Comparison of ENCODE assay signal across 8 mouse cellular contexts in the genomic region with DNA sequence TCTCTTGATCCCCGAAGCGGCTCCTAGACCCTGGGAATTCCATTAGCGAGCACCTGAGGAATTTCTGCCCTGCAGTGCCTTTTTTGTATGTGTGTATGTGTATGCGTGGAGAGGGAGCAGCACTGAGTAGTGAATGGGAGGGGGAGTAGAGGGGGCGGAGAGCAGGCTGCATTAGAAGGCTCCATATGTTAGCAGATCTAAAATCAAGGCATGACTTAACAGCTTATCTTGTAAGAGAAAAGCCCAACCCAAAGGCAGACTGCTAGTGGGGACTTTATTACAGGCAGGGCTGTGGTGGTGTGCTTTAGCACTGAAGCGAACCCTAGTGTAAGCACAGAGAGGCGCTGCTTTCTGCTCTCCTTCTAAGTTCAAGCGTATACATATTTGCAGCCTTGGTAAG. TPM values are rescaled to one million over a fixed set of nuclear protein-coding genes. Genes with fewer than 3 reads are reported as not detected.
A peak's percentile ranks its signal among the peaks of the same experiment; 100 is the strongest.
DNase-seq lines count a peak whose midpoint lies in the region; ATAC-seq lines count a peak whose summit lies in the region.

No protein-coding gene starts in this region.

- no peak overlapping the region for H3K9ac ChIP-seq in embryonic facial prominence, embryonic 11.5 days (replicated peaks; ENCODE audit: low read length)
- H3K9ac ChIP-seq in limb, embryonic 15.5 days = peak overlapping the region; percentile 51

- no peaks in the 10 kb centered on the region for H3K27me3 ChIP-seq in embryonic facial prominence, embryonic 11.5 days (ENCODE audit: control insufficient read depth, insufficient read depth, low read length)
- H3K27me3 ChIP-seq in limb, embryonic 15.5 days = no peaks in the 10 kb centered on the region

- H3K36me3 ChIP-seq in embryonic facial prominence, embryonic 11.5 days (replicated peaks; ENCODE audit: control insufficient read depth, insufficient read depth, low read depth, low read length) = no peaks in the 10 kb centered on the region
- peaks cover 3% of the 10 kb centered on the region; the same call in 1 of the 2 replicates for H3K36me3 ChIP-seq in limb, embryonic 15.5 days

- WGBS in embryonic facial prominence, embryonic 11.5 days = 11% methylated on average over 8 of the region's 8 CpGs
- 4% methylated on average over 8 of the region's 8 CpGs for WGBS in limb, embryonic 15.5 days

- peak; percentile 65 for DNase-seq in layer of hippocampus, adult 11-12 months (ENCODE audit: low spot score)
- no peak for DNase-seq in layer of hippocampus, postnatal 25 days (ENCODE audit: extremely low spot score in 1 of 2, low spot score in 1 of 2)
- peak; percentile 78 for DNase-seq in embryonic facial prominence, embryonic 11.5 days (ENCODE audit: low spot score)
- peak; percentile 34 for DNase-seq in heart, postnatal 4 days
- peak; percentile 15 for DNase-seq in skeletal muscle tissue, adult 2 months (ENCODE audit: low read depth, low spot score)
- no peak for DNase-seq in cerebellum, adult 8-10 months
- DNase-seq in spleen, postnatal 4 days (ENCODE audit: low spot score in 2 of 2) = no peak

- no peaks in the 10 kb centered on the region for H3K4me1 ChIP-seq in embryonic facial prominence, embryonic 11.5 days (ENCODE audit: control insufficient read depth, insufficient read depth, low read length)
- H3K4me1 ChIP-seq in limb, embryonic 15.5 days = peaks cover 23% of the 10 kb centered on the region

- ATAC-seq in embryonic facial prominence, embryonic 11.5 days (replicated peaks; ENCODE audit: insufficient number of reproducible peaks, low FRiP score, low TSS enrichment, low read depth) = peak; percentile 63
- ATAC-seq in limb, embryonic 15.5 days (ENCODE audit: insufficient number of reproducible peaks, low FRiP score, low TSS enrichment, low read depth) = peak; percentile 69

- H3K27ac ChIP-seq in embryonic facial prominence, embryonic 11.5 days (replicated peaks; ENCODE audit: low read depth, low read length) = peak overlapping the region; percentile 44
- H3K27ac ChIP-seq in limb, embryonic 15.5 days = peak overlapping the region; percentile 91

- no peaks in the 10 kb centered on the region for H3K9me3 ChIP-seq in embryonic facial prominence, embryonic 11.5 days (replicated peaks; ENCODE audit: control insufficient read depth, low read length)
- H3K9me3 ChIP-seq in limb, embryonic 15.5 days = no peaks in the 10 kb centered on the region

- peak overlapping the region; percentile 31 for H3K4me2 ChIP-seq in embryonic facial prominence, embryonic 11.5 days (ENCODE audit: low read depth, low read length)
- peak overlapping the region; percentile 47 for H3K4me2 ChIP-seq in limb, embryonic 15.5 days

- peak overlapping the region; percentile 24; the same call in 1 of the 2 replicates for H3K4me3 ChIP-seq in embryonic facial prominence, embryonic 11.5 days (ENCODE audit: low read depth, low read length)
- H3K4me3 ChIP-seq in limb, embryonic 15.5 days = peak overlapping the region; percentile 44

RNA-seq across cellular contexts. Expression of gene Cdon, which starts 3.7 kb away (rescaled TPM):
- 10 to 100 TPM in 1 of 2 experiments, 1 to 10 TPM in 1; 9.5 to 15.8 TPM for total RNA-seq in layer of hippocampus, postnatal 25 days (2021)
- 7.5 and 9.4 TPM in 2 replicates for polyA plus RNA-seq in embryonic facial prominence, embryonic 11.5 days (2014; fragmentation: Nextera tagmentation; extraction: Ambion mirVana)
- total RNA-seq in heart, postnatal 4 days (2021) = 10 to 100 TPM; 30.0 to 33.3 TPM
- polyA plus RNA-seq in limb, embryonic 15.5 days (2015; fragmentation: Nextera tagmentation; extraction: Ambion mirVana) = 28.6 and 35.9 TPM in 2 replicates

Comparison
In these comparisons a context has a peak if more than half of its experiments do, and no peak if none do; other contexts are left out.
1. DNase-seq: peak in layer of hippocampus, adult 11-12 months (single experiment), embryonic facial prominence, embryonic 11.5 days (single experiment), heart, postnatal 4 days (single experiment) and skeletal muscle tissue, adult 2 months (single experiment); none in layer of hippocampus, postnatal 25 days (0 of 2), cerebellum, adult 8-10 months (single experiment) and spleen, postnatal 4 days (0 of 2).